Mouse (Mus musculus) neural tube, embryonic 14.5 days (tissue): ENCODE measurements around the gene Tmem121b. TPM values are rescaled to one million over a fixed set of nuclear protein-coding genes. Genes with fewer than 3 reads are reported as not detected.
A peak's percentile ranks its signal among the peaks of the same experiment; 100 is the strongest.

Experiments
- ATAC-seq: fragments of 200-750 bp; cut with Nextera tagmentation; 2 replicates; pipeline ENCODE4 v1.8.0; 2017; ENCODE audit warnings: low read depth, mild to moderate bottlenecking, moderate TSS enrichment, moderate library complexity
- H3K27ac ChIP-seq: fragments of 300-500 bp; sonication (generic); 2 replicates; pipeline ENCODE4 v1.5.1; 2014; ENCODE audit warnings: low read depth, mild to moderate bottlenecking, control low read depth, low read length, moderate library complexity, mixed read lengths
- H3K27me3 ChIP-seq: fragments of 300-500 bp; sonication (generic); 2 replicates; pipeline ENCODE4 v1.6.1; 2014; ENCODE audit warnings: low read length; ENCODE audit not compliant: control insufficient read depth, insufficient read depth
- H3K36me3 ChIP-seq: fragments of 300-500 bp; sonication (generic); 2 replicates; pipeline ENCODE4 v1.6.1; 2014; ENCODE audit warnings: low read length, mixed read lengths; ENCODE audit not compliant: control insufficient read depth, insufficient read depth
- H3K4me1 ChIP-seq: fragments of 300-500 bp; sonication (generic); 2 replicates; pipeline ENCODE4 v1.6.1; 2014; ENCODE audit warnings: low read length; ENCODE audit not compliant: control insufficient read depth, insufficient read depth
- H3K4me2 ChIP-seq: fragments of 300-500 bp; sonication (generic); 2 replicates; pipeline ENCODE4 v1.6.1; 2014; ENCODE audit warnings: mild to moderate bottlenecking, low read depth, low read length, control low read depth
- H3K4me3 ChIP-seq: fragments of 300-500 bp; sonication (generic); 2 replicates; pipeline ENCODE4 v1.5.1; 2014; ENCODE audit warnings: low read depth, low read length, control low read depth, mixed read lengths
- H3K9ac ChIP-seq: fragments of 300-500 bp; sonication (generic); replicated peaks from 2 replicates; pipeline ENCODE4 v1.6.1; 2014; ENCODE audit warnings: low read depth, mild to moderate bottlenecking, control low read depth, low read length, mixed read lengths
- H3K9me3 ChIP-seq: fragments of 300-500 bp; sonication (generic); 2 replicates; pipeline ENCODE4 v1.6.1; 2016; ENCODE audit warnings: low read length; ENCODE audit not compliant: control insufficient read depth
- WGBS: fragments of 180-500 bp; shearing (Covaris S2); extraction: QIAGEN DNeasy Blood & Tissue Kit; methylation state at CpG from one replicate; pipeline ENCODE4 v1.1.7; 2014; 5-methylcytosine and 5-hydroxymethylcytosine counted together
- polyA plus RNA-seq: library from polyadenylated mRNA; unstranded; fragments of >200 nt; fragmentation: Nextera tagmentation; extraction: Ambion mirVana; gene quantifications from 2 replicates; pipeline ENCODE4 v1.2.1, GENCODE M21; 2014

Gene Tmem121b
- polyA plus RNA-seq, 1 experiment from 2014 or later = 3.3 TPM

DNA sequence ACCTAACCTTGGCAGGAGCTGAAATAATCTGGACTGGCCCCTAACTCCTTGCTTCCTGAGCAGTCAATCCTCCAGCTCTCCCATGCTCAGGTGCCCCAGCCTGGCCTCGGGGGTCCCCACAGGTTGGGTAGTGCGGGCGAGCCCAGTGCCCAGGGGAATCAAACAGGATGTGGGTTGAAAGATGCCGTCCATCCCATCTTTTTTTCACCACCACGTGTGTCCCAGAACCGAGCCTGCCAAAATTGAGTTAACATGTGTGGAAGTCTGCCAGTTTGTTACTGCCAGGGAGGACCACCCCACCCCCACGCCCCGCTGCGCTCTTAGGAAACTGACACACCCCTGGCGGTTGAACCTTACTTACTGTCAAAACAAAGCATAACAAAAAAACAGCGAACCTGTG lies 29.7 kb downstream of the Tmem121b start:
- Histone ChIP-seq H3K36me3 (no peaks in the 10 kb centered on the region), H3K4me1 (no peaks in the 10 kb centered on the region), H3K4me2 (peak overlapping the region; percentile 56), H3K9ac (no peak overlapping the region), H3K27ac (no peak overlapping the region), H3K9me3 (no peaks in the 10 kb centered on the region), H3K4me3 (peak overlapping the region; percentile 48), H3K27me3 (peaks cover 11% of the 10 kb centered on the region)
- ATAC-seq = no peak
- 4% methylated on average over 11 of the region's 11 CpGs for WGBS

DNA sequence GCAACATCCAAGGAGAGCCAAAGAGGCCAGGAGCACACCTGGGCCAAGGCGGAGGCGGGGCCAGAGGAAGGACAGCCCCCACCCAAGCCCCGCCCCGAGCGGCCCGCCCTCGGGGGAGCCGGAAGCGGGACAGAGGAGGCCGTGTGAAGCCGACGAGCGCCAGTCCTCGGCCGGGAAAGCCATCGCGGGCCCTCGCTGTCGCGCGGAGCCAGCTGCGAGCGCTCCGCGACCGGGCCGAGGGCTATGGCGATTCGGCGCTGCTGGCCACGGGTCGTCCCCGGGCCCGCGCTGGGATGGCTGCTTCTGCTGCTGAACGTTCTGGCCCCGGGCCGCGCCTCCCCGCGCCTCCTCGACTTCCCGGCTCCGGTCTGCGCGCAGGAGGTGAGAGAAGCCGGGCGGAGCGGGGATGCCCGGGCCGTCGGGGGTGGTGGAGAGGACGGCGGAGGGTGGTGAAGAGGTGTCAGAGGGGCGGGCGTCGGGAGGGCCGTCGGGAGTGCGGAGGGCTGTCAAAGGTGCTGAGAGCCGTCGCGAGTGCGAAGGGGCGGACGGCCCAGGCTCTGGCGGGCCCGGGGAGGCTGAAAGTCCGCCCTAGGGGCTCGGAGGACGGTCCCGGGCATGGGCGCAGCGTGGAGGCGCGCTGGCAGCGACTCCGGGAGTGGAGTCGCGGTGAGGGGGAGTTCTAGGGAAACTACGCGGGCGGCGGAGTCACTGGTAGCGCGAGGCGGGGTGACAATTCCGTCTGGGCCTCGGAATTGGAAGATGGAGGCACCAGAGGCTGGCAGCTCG lies 30.3 kb downstream of the Tmem121b start, which contains the start of gene Il17ra:
TSS of gene Il17ra (plus strand) at position 162 of the 786 bp plus-strand sequence.
- Histone ChIP-seq H3K27ac (no peak within 1 kb of the TSS), H3K4me3 (peak within 1 kb of the TSS; percentile 48), H3K9ac (peak within 1 kb of the TSS; percentile 37), H3K9me3 (no peaks in the 10 kb centered on the region), H3K4me1 (no peaks in the 10 kb centered on the region), H3K4me2 (peak within 1 kb of the TSS; percentile 56), H3K27me3 (peaks cover 11% of the 10 kb centered on the region), H3K36me3 (no peaks in the 10 kb centered on the region)
- WGBS = under 1% methylated on average over 66 of the region's 90 CpGs
- ATAC-seq = peak; percentile 87

DNA sequence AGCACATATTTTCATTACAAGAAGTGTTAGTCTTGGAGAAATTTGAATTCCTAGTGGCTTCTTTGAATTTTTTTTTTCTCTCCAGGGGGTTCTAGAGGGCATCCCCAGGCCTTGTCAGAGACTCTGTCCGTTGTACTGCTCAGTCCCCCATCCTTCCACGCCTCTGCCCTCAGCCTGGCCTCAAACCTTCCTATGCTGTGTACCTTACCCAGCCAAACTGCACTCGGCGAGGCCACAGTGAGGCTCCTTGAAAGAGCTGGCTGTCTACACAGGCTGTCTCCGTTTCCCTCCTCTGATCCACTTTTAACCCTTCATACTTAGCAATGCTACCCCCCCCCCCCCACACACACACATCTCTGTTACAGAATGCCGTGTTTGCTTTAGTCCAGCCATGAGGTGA lies 31.4 kb downstream of the Tmem121b start:
- Histone ChIP-seq H3K27me3 (peaks cover 11% of the 10 kb centered on the region), H3K9me3 (no peaks in the 10 kb centered on the region), H3K4me3 (no peak overlapping the region), H3K9ac (no peak overlapping the region), H3K27ac (no peak overlapping the region), H3K4me1 (no peaks in the 10 kb centered on the region), H3K4me2 (no peak overlapping the region), H3K36me3 (no peaks in the 10 kb centered on the region)
- WGBS = 46% methylated on average over 6 of the region's 6 CpGs
- ATAC-seq = no peak

DNA sequence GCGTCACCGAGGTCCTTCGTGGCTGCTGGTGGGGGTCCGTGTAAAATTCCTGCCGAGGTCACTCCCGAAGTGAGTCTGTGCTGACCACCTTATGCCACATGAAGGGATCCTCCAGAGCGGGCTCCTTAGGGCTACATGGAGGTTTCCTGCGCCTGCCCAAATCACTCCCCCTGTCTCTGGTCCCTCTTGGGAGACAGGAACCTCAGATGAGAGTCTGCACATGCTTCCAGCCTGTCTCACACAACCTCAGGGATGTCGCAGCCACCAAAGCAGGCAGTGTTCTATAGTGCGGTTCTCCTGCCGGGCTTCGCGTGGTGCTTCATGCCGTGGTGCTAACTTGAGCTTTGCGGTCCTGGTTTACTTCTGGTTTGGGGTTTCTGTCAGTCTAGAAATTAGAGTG lies 32.4 kb downstream of the Tmem121b start:
- H3K9ac ChIP-seq = no peak overlapping the region
- H3K4me1 ChIP-seq = no peaks in the 10 kb centered on the region
- H3K27me3 ChIP-seq = peaks cover 11% of the 10 kb centered on the region
- no peaks in the 10 kb centered on the region for H3K9me3 ChIP-seq
- no peak overlapping the region for H3K4me2 ChIP-seq
- no peak overlapping the region for H3K27ac ChIP-seq
- WGBS = 68% methylated on average over 15 of the region's 15 CpGs
- H3K4me3 ChIP-seq = no peak overlapping the region
- no peak for ATAC-seq
- H3K36me3 ChIP-seq = no peaks in the 10 kb centered on the region

DNA sequence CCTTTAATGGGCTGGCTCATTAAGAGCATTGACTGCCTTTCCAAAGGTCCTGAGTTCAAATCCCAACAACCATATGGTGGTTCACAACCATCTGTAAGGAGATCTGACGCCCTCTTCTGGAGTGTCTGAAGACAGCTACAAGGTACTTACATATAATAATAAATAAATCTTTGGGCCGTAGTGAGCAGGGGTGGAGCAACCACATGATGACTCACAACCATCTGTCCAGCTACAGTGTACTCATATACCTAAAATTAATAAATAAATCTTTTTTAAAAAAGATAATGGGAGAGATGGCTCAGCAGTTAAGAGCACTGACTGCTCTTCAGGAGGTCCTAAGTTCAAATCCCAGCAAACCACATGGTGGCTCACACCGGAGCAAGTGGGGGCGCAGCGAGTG lies 35.9 kb downstream of the Tmem121b start:
- no peak overlapping the region for H3K4me3 ChIP-seq
- H3K4me2 ChIP-seq = no peak overlapping the region
- H3K9ac ChIP-seq = no peak overlapping the region
- no peak overlapping the region for H3K27ac ChIP-seq
- H3K36me3 ChIP-seq = no peaks in the 10 kb centered on the region
- H3K27me3 ChIP-seq = peaks cover 8% of the 10 kb centered on the region; the same call in 1 of the 2 replicates
- H3K4me1 ChIP-seq = no peaks in the 10 kb centered on the region
- H3K9me3 ChIP-seq = no peaks in the 10 kb centered on the region
- no peak for ATAC-seq
- 86% methylated on average over 5 of the region's 5 CpGs for WGBS

DNA sequence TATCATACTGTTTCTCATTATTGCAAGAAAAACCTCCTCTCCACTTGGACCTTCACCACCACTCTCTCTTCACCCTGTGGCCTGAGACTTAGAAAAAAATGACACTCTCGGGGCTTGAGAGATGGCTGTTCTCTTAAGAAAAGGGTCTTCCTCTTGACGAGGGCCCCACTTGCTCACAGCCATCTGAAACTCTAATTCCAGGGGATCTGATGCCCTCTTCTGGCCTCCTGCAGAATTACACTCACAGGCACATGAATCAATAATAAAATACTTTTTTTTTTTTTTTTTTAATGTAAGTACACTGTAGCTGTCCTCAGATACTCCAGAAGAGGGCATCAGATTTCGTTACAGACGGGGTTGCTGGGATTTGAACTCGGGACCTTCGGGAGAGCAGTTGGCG lies 36.5 kb downstream of the Tmem121b start:
- H3K36me3 ChIP-seq = no peaks in the 10 kb centered on the region
- H3K9ac ChIP-seq = no peak overlapping the region
- no peak overlapping the region for H3K4me2 ChIP-seq
- H3K9me3 ChIP-seq = no peaks in the 10 kb centered on the region
- ATAC-seq = no peak
- 70% methylated on average over 7 of the region's 7 CpGs for WGBS
- H3K27me3 ChIP-seq = peaks cover 6% of the 10 kb centered on the region; the same call in 1 of the 2 replicates
- H3K27ac ChIP-seq = no peak overlapping the region
- H3K4me3 ChIP-seq = no peak overlapping the region
- no peaks in the 10 kb centered on the region for H3K4me1 ChIP-seq

DNA sequence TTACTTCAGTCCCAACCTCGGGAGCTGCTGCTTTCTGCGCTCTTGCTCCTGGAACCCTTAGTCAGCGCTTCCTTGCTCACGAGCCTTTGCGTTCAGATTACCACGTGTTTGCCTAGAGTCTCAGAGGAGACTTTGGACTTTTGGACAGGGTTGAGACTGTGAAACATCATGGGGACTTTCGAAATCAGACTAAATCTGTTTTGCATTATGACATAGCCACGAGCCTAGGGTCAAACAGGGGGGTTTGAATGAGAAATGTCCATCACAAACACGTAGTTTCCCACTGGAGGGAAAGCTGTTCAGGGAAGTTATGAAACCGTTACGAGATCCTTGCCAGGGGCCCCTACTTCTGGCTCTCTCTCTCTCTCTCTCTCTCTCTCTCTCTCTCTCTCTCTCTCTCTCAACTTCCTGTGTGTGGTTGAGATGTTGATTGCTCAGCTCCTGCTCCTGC lies 39.0 kb downstream of the Tmem121b start:
- H3K27me3 ChIP-seq = no peaks in the 10 kb centered on the region
- WGBS = 73% methylated on average over 11 of the region's 11 CpGs
- no peak overlapping the region for H3K4me2 ChIP-seq
- no peaks in the 10 kb centered on the region for H3K9me3 ChIP-seq
- no peaks in the 10 kb centered on the region for H3K36me3 ChIP-seq
- no peak for ATAC-seq
- no peak overlapping the region for H3K9ac ChIP-seq
- no peak overlapping the region for H3K27ac ChIP-seq
- H3K4me1 ChIP-seq = no peaks in the 10 kb centered on the region
- H3K4me3 ChIP-seq = no peak overlapping the region

DNA sequence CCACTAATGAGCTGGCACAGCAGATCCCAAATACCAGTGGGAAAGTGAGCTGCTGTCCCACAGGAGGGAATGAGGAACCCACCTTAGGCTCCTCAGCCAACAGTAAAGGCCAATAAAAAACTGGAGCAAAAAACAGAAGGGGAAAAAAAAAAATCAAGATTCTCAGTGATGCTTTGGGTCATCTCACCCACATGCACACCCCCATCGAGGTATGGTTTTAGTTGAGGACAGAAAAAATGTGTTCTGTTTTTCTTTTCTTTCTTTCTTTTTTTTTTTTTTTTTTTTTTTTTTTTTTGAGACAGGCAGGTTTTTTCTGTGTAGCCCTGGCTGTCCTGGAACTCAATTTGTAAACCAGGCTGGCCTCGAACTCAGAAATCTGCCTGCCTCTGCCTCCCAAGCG lies 40.1 kb downstream of the Tmem121b start:
- no peak overlapping the region for H3K4me3 ChIP-seq
- no peaks in the 10 kb centered on the region for H3K9me3 ChIP-seq
- no peak overlapping the region for H3K9ac ChIP-seq
- H3K27ac ChIP-seq = no peak overlapping the region
- H3K27me3 ChIP-seq = no peaks in the 10 kb centered on the region
- WGBS = 90% methylated on average over 3 of the region's 3 CpGs
- no peaks in the 10 kb centered on the region for H3K36me3 ChIP-seq
- ATAC-seq = no peak
- no peaks in the 10 kb centered on the region for H3K4me1 ChIP-seq
- no peak overlapping the region for H3K4me2 ChIP-seq

DNA sequence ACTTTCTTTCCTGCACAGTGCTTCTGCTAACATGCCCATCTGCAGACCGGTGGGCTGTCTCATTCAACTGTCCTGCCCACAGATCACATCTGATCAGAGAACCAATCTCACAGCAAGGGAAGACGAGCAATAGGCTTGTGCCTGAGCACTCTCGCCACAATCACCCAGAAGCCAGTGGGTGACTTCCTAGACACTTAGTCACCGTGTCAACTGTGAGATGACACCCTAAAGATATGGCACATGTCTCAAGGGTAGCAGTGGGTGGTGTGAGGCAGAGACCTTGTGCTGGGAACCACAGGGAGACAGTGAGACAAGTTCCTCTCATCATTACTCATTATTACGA lies 40.5 kb downstream of the Tmem121b start:
- H3K9ac ChIP-seq = no peak overlapping the region
- WGBS = 80% methylated on average over 5 of the region's 5 CpGs
- H3K27me3 ChIP-seq = no peaks in the 10 kb centered on the region
- no peak overlapping the region for H3K27ac ChIP-seq
- H3K4me3 ChIP-seq = no peak overlapping the region
- H3K4me2 ChIP-seq = no peak overlapping the region
- no peaks in the 10 kb centered on the region for H3K4me1 ChIP-seq
- no peak for ATAC-seq
- no peaks in the 10 kb centered on the region for H3K36me3 ChIP-seq
- H3K9me3 ChIP-seq = no peaks in the 10 kb centered on the region
